Mouse (Mus musculus): ENCODE measurements at regions not wholly inside any gene's neighbourhood (a gene's known extent, or its start where the extent isn't known, plus 50 kb on each side); places are given as distances from the start of the nearest gene placed in this dataset.
A peak's percentile ranks its signal among the peaks of the same experiment; 100 is the strongest.

DNA sequence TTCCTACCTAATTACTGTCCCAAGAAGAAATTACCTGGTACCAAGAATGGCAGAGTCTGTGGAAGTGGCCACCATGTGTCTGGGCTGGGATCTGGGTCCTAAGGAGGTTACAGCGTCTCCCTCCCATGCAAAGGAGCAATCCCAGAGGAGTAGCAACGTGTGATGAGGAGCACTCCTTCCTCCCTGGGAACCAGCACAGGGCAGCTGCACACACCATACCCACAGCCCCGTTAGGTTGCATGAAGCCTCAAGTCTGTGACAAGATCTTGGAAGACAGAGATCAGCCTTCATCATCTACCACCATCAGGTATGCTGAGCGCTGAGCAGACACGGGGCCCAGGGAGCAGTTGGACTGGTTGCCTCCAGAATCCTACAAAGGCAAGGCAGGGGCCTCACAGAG lies 95.7 kb downstream of the Edn3 start:
- Histone ChIP-seq H3K27me3 (ENCODE audit: control insufficient read depth, insufficient read depth, low read length) (0 out of 2 replicates have a peak, but pooled peaks cover 3% of the 10 kb centered on the region), H3K36me3 (replicated peaks; ENCODE audit: control insufficient read depth, insufficient read depth, low read length) (no peaks in the 10 kb centered on the region), H3K4me1 (ENCODE audit: control insufficient read depth, insufficient read depth) (no peaks in the 10 kb centered on the region), H3K27ac (ENCODE audit: low read depth) (no peak overlapping the region), H3K4me3 (ENCODE audit: low read depth, low read length) (no peak overlapping the region), H3K4me2 (ENCODE audit: low read depth, low read length) (no peak overlapping the region), H3K9ac (replicated peaks; ENCODE audit: low read depth, low read length) (no peak overlapping the region), H3K9me3 (replicated peaks; ENCODE audit: control insufficient read depth, low read length) (no peaks in the 10 kb centered on the region)
- 80% methylated on average over 5 of the region's 5 CpGs for WGBS
- ATAC-seq (ENCODE audit: insufficient read depth, low read depth) (no peak), DNase-seq (ENCODE audit: low spot score) (no peak)
- TF ChIP-seq EP300 (IDR thresholded peaks at IDR 0.05; ENCODE audit: low read depth), result no peak
- TF ChIP-seq CTCF (IDR thresholded peaks at IDR 0.05; ENCODE audit: low read depth), result no peak

DNA sequence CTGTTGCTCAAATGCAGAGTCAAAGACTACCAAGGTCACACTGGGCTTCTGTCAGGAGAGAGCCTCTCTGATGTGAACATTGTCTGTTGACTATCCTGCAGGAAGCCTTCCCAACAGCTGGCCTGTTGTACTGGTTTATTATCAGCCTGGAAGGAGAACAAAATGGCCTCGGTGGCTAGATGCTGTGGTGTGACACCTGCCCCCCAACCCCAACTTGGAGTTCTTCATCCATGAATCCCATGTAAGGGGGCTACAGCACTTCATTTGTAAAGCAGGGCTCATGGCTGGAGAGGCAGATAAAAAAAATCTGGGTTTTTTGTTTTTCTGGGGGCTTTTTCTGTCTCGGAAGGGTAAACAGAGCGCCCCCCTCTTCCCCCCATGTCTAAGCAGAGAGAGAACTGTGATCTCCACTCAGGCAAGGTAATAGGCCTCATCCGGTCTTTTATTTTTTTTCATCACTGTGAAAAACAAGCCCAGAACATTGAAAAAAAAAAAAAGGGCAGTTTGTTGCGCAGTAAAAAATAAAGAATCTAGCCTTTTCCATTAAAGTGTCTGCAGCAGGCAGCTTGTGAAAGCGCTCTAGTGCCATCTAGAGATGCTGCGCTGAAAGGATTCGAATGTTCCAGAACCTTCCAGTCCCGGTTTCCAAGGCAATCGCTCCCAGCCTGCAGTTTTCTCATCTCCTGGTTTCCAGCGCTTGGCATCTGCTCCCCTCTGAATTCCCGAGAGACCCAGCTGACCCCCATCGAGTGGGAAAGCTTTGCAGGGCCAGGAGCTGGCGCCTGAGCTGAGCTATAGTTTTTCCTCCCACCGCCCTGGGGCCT lies 97.8 kb downstream of the Edn3 start:
- no peak overlapping the region for H3K4me2 ChIP-seq (ENCODE audit: low read depth, low read length)
- H3K36me3 ChIP-seq (replicated peaks; ENCODE audit: control insufficient read depth, insufficient read depth, low read length), result no peaks in the 10 kb centered on the region
- H3K4me1 ChIP-seq (ENCODE audit: control insufficient read depth, insufficient read depth), result no peaks in the 10 kb centered on the region
- 0 out of 2 replicates have a peak, but pooled peaks cover 3% of the 10 kb centered on the region for H3K27me3 ChIP-seq (ENCODE audit: control insufficient read depth, insufficient read depth, low read length)
- H3K27ac ChIP-seq (ENCODE audit: low read depth), result peak overlapping the region; percentile 56
- ATAC-seq (ENCODE audit: insufficient read depth, low read depth) (peak; percentile 67), DNase-seq (ENCODE audit: low spot score) (peak; percentile 70)
- H3K9me3 ChIP-seq (replicated peaks; ENCODE audit: control insufficient read depth, low read length), result no peaks in the 10 kb centered on the region
- TF ChIP-seq CTCF (IDR thresholded peaks at IDR 0.05; ENCODE audit: low read depth) (peak; percentile 67), EP300 (IDR thresholded peaks at IDR 0.05; ENCODE audit: low read depth) (no peak)
- 20% methylated on average over 15 of the region's 15 CpGs for WGBS
- no peak overlapping the region for H3K4me3 ChIP-seq (ENCODE audit: low read depth, low read length)
- H3K9ac ChIP-seq (replicated peaks; ENCODE audit: low read depth, low read length), result no peak overlapping the region; the same call in 1 of the 2 replicates

DNA sequence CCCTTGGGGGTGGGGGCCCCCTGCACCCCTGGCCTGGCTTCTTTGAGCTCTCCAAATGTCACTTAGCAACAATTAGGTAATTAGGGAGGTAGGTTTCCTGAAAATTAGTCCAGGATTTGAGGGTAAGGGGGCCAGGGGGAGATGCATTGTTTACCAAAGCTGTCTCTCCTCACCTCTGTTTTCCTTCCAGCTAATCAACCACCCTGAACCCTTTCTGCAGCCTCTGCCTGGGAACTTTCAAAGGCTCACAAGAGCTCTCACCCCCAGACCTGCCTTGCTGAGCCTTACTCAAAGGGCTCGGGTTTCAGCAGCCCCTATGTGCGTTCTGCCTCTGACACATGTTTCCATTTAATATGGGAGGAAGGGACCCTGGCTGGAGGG lies 98.4 kb downstream of the Edn3 start:
- 0 out of 2 replicates have a peak, but pooled peaks cover 3% of the 10 kb centered on the region for H3K27me3 ChIP-seq (ENCODE audit: control insufficient read depth, insufficient read depth, low read length)
- TF ChIP-seq EP300 (IDR thresholded peaks at IDR 0.05; ENCODE audit: low read depth) (no peak), CTCF (IDR thresholded peaks at IDR 0.05; ENCODE audit: low read depth) (no peak)
- H3K9ac ChIP-seq (replicated peaks; ENCODE audit: low read depth, low read length), result no peak overlapping the region
- ATAC-seq (ENCODE audit: insufficient read depth, low read depth), result 0 out of 2 replicates have a peak, but pooled peaks have one; percentile 5
- H3K4me3 ChIP-seq (ENCODE audit: low read depth, low read length), result no peak overlapping the region
- H3K4me2 ChIP-seq (ENCODE audit: low read depth, low read length), result no peak overlapping the region
- 33% methylated on average over 2 of the region's 2 CpGs for WGBS
- no peaks in the 10 kb centered on the region for H3K4me1 ChIP-seq (ENCODE audit: control insufficient read depth, insufficient read depth)
- no peaks in the 10 kb centered on the region for H3K9me3 ChIP-seq (replicated peaks; ENCODE audit: control insufficient read depth, low read length)
- no peaks in the 10 kb centered on the region for H3K36me3 ChIP-seq (replicated peaks; ENCODE audit: control insufficient read depth, insufficient read depth, low read length)
- H3K27ac ChIP-seq (ENCODE audit: low read depth), result peak overlapping the region; percentile 56
- no peak for DNase-seq (ENCODE audit: low spot score)

DNA sequence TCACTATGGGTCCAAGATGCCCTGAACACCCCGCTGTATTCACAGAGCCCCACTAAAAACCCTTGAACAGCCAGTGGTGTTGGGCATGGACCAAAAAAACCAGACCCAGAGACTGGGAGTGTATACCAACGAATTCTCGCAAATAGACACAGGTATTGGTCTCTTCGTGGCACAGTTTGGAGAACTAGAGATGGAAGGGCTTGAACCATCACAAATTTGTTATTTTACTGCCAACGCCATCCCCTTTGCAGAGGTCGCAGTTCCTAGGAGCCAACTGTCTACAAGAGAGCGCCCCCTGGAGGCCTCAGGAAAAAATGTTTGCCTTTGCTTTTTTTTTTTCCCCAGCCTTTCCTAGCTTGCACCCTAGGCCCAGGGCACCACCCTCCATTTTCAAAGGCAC lies 99.1 kb downstream of the Edn3 start:
- 39% methylated on average over 7 of the region's 7 CpGs for WGBS
- no peak for ATAC-seq (ENCODE audit: insufficient read depth, low read depth)
- H3K27ac ChIP-seq (ENCODE audit: low read depth), result peak overlapping the region; percentile 56

DNA sequence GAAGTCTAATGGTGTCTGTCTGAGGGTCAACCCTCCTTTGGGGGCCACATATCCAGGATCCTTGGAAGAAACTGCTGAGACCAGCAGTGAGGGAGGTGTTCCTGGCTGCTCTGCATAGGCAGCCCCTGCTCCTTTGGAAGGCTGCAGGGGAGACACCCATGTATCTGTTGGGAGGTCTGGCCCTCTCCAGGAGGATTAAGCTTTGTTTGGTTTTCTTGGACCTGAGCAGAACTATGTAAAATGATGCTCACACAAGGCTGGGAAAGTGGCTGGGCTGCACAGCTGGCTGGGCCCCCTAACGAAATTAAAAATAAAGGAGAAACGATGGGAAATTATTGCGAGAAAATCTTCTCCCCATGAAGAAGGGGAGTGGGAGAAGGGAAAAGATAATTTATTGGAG lies 104.2 kb downstream of the Edn3 start:
- ATAC-seq (ENCODE audit: insufficient read depth, low read depth), result no peak

More for the DNA sequence above, 99.1 kb downstream of the Edn3 start:
- no peak overlapping the region for H3K4me2 ChIP-seq (ENCODE audit: low read depth, low read length)
- H3K4me3 ChIP-seq (ENCODE audit: low read depth, low read length), result no peak overlapping the region
- TF ChIP-seq CTCF (IDR thresholded peaks at IDR 0.05; ENCODE audit: low read depth), result peak; percentile 47
- TF ChIP-seq EP300 (IDR thresholded peaks at IDR 0.05; ENCODE audit: low read depth), result no peak
- 0 out of 2 replicates have a peak, but pooled peaks cover 3% of the 10 kb centered on the region for H3K27me3 ChIP-seq (ENCODE audit: control insufficient read depth, insufficient read depth, low read length)
- no peak overlapping the region for H3K9ac ChIP-seq (replicated peaks; ENCODE audit: low read depth, low read length)
- H3K9me3 ChIP-seq (replicated peaks; ENCODE audit: control insufficient read depth, low read length), result no peaks in the 10 kb centered on the region
- H3K4me1 ChIP-seq (ENCODE audit: control insufficient read depth, insufficient read depth), result no peaks in the 10 kb centered on the region
- H3K36me3 ChIP-seq (replicated peaks; ENCODE audit: control insufficient read depth, insufficient read depth, low read length), result no peaks in the 10 kb centered on the region
- DNase-seq (ENCODE audit: low spot score), result no peak

More for the DNA sequence above, 104.2 kb downstream of the Edn3 start:
- no peak for DNase-seq (ENCODE audit: low spot score)
- 88% methylated on average over 3 of the region's 3 CpGs for WGBS
- no peaks in the 10 kb centered on the region for H3K9me3 ChIP-seq (replicated peaks; ENCODE audit: control insufficient read depth, low read length)
- H3K4me1 ChIP-seq (ENCODE audit: control insufficient read depth, insufficient read depth), result no peaks in the 10 kb centered on the region
- no peaks in the 10 kb centered on the region for H3K27me3 ChIP-seq (ENCODE audit: control insufficient read depth, insufficient read depth, low read length)
- no peak overlapping the region for H3K27ac ChIP-seq (ENCODE audit: low read depth)
- no peak for TF ChIP-seq CTCF (IDR thresholded peaks at IDR 0.05; ENCODE audit: low read depth)
- TF ChIP-seq EP300 (IDR thresholded peaks at IDR 0.05; ENCODE audit: low read depth), result no peak
- no peak overlapping the region for H3K4me3 ChIP-seq (ENCODE audit: low read depth, low read length)
- H3K9ac ChIP-seq (replicated peaks; ENCODE audit: low read depth, low read length), result no peak overlapping the region
- H3K36me3 ChIP-seq (replicated peaks; ENCODE audit: control insufficient read depth, insufficient read depth, low read length), result no peaks in the 10 kb centered on the region
- no peak overlapping the region for H3K4me2 ChIP-seq (ENCODE audit: low read depth, low read length)

All from heart, postnatal 0 days (tissue).